Mouse (Mus musculus): ENCODE results near the gene Spaca9. TPM values are rescaled to one million over a fixed set of nuclear protein-coding genes. Genes with fewer than 3 reads are reported as not detected.

The Spaca9 gene
- total RNA-seq, 1 experiment from 2014 or later, result not detected

DNA sequence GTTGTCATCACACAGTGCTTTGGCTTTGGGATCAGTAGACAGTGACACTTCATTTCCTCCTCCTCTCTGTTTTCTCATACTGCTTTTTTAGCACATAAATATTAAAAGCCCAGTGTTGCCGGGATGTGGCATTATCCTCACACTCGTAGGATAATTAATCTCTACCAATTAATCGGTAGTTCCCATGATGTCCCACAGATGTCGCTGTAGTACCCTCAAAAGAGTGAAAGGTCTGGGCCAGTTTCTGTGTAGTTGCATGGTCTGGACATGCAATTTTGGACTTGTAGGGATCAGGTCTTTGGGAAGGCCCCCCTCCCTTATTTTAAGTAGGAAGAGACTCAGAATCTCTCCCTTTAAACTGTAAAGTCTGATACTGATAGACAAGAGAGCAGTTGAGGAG lies 18.8 kb downstream of the Spaca9 start:
- no peak for ATAC-seq (ENCODE audit: extremely low read depth, insufficient number of reproducible peaks, low FRiP score, poor library complexity, severe bottlenecking)

DNA sequence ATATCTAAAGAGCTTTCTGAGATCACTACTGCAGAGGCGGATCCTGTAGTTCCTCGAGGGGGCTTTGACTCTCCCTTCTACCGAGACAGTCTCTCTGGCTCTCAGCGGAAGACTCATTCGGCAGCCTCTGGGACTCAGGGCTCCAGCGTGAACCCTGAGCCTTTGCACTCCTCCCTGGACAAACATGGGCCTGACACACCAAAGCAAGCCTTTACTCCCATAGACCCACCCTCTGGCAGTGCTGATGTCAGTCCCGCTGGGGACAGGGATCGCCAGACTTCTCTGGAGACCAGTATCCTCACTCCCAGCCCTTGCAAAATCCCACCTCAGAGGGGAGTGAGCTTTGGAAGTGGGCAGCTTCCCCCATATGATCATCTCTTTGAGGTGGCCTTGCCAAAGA lies 23.5 kb downstream of the Spaca9 start:
- ATAC-seq (ENCODE audit: extremely low read depth, insufficient number of reproducible peaks, low FRiP score, poor library complexity, severe bottlenecking), result no peak

DNA sequence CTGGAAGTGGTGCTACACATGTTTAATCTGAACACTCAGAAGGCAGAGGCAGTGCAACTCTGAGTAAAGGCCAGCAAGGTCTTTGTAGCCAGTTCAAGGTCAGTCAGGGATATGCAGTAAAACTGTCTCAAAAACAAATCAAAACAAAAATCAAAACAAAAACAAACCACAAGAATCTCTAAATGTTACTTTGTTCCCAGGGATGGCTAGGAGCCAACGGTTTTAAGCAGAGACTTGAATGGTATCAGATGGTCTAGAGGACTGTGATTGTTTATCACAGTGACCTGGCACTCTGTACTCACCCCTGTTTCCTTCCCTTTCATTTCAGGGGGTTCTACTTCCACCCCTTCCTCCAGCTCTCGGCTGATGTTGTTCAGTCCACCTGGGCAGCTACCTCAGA lies 28.1 kb downstream of the Spaca9 start:
- ATAC-seq (ENCODE audit: extremely low read depth, insufficient number of reproducible peaks, low FRiP score, poor library complexity, severe bottlenecking), result no peak

DNA sequence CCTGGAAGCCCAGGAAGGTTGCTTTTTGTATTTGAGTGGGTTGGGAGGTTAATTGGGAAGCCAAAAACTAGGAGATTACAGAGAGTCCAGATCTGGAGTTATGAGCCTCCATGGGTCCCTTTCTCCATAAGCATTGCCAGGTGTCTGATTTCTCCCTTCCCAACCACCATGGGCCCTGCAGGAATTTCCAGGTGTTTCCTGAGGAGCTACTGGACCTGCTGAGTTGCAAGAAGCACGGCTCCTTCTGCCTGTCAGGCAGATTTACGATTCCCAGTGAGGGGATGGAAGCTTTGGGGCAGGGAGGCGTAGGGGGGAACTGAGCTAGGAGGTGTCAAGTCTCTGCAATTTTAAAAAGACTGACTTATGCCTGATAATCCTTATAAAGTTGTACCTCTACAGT lies 33.7 kb downstream of the Spaca9 start:
- no peak for ATAC-seq (ENCODE audit: extremely low read depth, insufficient number of reproducible peaks, low FRiP score, poor library complexity, severe bottlenecking)

DNA sequence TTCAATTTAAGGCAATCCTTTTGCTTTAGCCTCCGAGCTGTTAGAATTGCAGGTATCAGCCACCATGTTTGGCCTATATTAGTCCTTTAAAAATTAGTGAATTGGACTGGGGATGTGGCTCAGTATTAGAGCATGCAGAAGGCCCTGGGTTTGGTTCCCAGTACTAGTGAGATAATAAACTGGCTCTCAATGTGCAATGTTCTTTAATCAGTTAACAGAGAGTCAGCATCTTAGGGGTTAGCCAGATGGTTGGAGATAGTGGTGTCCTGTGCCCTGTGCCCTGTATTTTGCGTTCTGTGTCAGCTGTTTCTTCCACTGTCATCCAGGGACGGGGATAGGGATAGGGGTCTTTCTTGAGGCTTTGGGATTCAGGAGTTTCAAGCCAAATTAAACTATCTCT lies 36.6 kb downstream of the Spaca9 start:
- ATAC-seq (ENCODE audit: extremely low read depth, insufficient number of reproducible peaks, low FRiP score, poor library complexity, severe bottlenecking), result no peak

DNA sequence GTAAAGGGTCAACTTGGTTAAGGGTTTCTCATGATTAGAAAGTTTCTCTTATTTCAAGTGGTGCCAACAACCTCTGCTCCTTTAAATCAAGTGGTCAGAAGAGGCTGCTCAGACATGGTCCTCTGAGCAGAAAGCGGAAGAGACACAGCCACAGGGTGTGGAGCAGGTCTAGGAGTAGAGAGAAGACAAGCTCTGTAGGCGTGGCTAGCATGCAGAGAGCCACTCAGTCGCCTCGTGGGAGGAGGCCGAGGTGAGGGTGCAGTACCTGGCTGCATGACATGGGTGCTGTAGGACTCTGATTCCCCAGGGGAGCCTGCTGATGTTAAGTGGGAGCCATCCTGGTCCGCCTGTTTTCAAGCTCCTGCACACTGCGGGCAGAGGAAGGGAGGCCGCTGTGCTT lies 43.3 kb downstream of the Spaca9 start:
- no peak for ATAC-seq (ENCODE audit: extremely low read depth, insufficient number of reproducible peaks, low FRiP score, poor library complexity, severe bottlenecking)

DNA sequence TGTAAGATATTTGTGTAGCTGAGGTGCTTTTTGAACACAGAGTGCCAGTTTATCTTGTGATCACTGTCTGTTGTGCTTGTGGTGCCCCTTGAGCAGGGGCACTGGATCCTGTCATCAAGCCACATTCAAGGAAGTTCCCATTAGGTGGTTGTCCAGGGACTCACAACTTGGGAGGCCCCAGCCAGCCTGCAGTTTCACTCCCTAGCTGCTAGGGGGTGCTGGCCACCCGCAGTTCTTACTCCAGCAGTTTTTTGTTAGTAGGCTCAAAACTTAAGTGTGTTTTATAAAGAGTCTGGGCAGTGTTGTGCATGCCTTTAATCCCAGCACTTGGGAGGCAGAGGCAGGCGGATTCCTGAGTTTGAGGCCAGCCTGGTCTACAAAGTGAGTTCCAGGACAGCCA lies 45.2 kb downstream of the Spaca9 start:
- 0 out of 2 replicates have a peak, but pooled peaks have one; percentile 23 for ATAC-seq (ENCODE audit: extremely low read depth, insufficient number of reproducible peaks, low FRiP score, poor library complexity, severe bottlenecking)

DNA sequence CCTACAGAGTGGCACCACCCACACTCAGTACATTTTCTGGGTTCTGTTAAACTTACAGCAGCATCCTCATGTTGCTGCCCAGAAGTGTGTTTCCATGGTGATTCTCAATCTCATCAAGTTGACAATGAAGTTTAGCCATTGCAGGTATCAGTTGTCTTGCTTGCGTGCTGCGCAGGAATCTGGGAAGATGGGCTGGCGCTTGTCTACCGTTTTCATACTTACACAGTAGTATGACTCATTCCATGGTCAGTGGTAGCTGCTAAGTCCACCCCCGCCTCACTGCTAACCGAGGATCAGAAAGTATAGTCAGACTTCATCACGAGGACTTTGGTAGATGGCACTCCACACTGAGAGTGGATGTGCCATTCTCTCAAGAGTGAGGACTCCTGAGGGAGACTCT lies 46.2 kb downstream of the Spaca9 start:
- ATAC-seq (ENCODE audit: extremely low read depth, insufficient number of reproducible peaks, low FRiP score, poor library complexity, severe bottlenecking), result no peak

DNA sequence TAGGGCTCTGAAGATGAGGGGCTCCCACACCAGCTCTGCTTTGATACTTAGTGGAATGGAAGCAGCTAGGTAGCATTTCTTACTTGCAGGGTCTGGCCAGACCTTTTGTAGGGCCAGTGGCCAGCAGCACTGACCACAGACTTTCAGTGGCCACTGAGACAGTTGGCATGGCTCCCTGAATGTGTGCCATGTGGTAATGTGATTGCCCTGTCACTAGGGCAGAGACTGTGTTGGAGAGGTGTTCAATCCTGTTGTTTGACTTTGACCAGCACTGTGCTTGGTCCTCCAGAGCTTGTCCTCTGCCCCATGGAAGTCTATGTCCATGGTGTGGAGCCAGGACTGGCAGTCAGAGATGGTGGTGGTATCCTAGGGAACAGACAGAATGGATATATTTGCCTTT lies 49.0 kb downstream of the Spaca9 start:
- no peak for ATAC-seq (ENCODE audit: extremely low read depth, insufficient number of reproducible peaks, low FRiP score, poor library complexity, severe bottlenecking)

DNA sequence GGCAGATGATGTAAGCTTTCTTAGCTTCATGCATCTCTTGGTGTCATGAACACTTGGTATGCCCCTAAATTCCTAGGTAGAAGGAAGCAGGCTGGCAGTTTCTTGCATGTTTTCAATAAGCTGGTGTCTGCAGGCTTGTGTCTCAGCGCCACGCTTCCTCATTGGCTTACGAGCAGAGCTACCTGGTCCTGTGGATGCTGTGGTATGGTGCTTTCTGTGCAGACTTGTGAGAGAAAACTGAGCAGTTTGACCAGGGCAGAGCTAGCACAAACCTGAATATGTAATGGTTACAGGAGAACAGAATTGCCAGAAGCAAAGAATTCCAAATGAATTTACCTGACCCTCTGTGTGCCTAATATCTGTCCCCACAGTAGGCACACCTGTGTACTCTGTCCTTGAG lies 56.4 kb downstream of the Spaca9 start:
- no peak for ATAC-seq (ENCODE audit: extremely low read depth, insufficient number of reproducible peaks, low FRiP score, poor library complexity, severe bottlenecking)

Other genes starting within 250 kb of the Spaca9 start
- gene 1700007K13Rik, start 233.4 kb downstream of the Spaca9 start, total RNA-seq (2017), result not detected in 2 replicates
- 6.8 and 10.7 TPM in 2 replicates for gene Mrps2, start 231.7 kb downstream of the Spaca9 start, total RNA-seq (2017)
- not detected in 2 replicates for gene Gbgt1, start 202.8 kb downstream of the Spaca9 start, total RNA-seq (2017)
- gene Gm10134, start 193.6 kb downstream of the Spaca9 start, total RNA-seq (2017), result not detected in 2 replicates
- gene Ralgds, start 186.6 kb downstream of the Spaca9 start, total RNA-seq (2017), result 38.8 and 45.3 TPM in 2 replicates
- not detected in 2 replicates for gene Cel, start 136.3 kb downstream of the Spaca9 start, total RNA-seq (2017)
- gene Gtf3c5, start 116.0 kb downstream of the Spaca9 start, total RNA-seq (2017), result 9.5 and 10.4 TPM in 2 replicates
- gene Gfi1b, start 77.7 kb downstream of the Spaca9 start, total RNA-seq (2017), result 0.35 and 0.98 TPM in 2 replicates
- 32.5 and 32.9 TPM in 2 replicates for gene Tsc1, start 58.5 kb downstream of the Spaca9 start, total RNA-seq (2017)
- gene Ak8, start 437 bp upstream of the Spaca9 start, total RNA-seq (2017), result 1.4 TPM in 1 of 2 replicates, not detected in the other
- 8.7 and 10.9 TPM in 2 replicates for gene Gtf3c4, start 140.6 kb upstream of the Spaca9 start, total RNA-seq (2017)
- 16.6 and 17.6 TPM in 2 replicates for gene Ddx31, start 140.7 kb upstream of the Spaca9 start, total RNA-seq (2017)
- gene Barhl1, start 216.9 kb upstream of the Spaca9 start, total RNA-seq (2017), result not detected in 2 replicates

All from neutrophil, adult 5-6 weeks (primary cell).